Mouse (Mus musculus): ENCODE measurements at regions not wholly inside any gene's neighbourhood (a gene's known extent, or its start where the extent isn't known, plus 50 kb on each side); places are given as distances from the start of the nearest gene placed in this dataset.

DNA sequence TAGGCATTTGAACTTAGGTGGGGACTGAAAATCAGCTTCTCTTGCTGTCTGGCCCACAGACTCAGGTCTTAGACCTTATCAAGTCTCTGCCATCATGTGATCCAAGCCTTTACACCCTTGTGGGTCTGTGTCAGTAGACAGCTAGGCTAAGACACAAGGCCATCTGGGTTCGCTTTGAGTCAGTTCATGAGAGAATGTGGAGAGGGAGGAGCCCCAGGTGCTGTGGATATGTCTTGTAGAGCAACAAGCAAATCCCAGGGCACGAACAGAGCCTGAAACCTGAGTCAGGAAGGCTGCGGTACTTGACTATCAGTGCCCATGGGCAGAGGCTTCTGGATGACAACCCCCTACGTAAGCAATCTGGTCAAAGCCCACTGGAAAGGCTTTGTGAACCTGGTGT, 55.6 kb upstream of the S1pr3 start:
- no peak for TF ChIP-seq GATA1 (IDR thresholded peaks at IDR 0.05; ENCODE audit: borderline replicate concordance, low read length)
- TF ChIP-seq FLI1 (IDR thresholded peaks at IDR 0.05; ENCODE audit: low read length), result no peak

Data from megakaryocyte, embryonic 14.5 days (primary cell).